Mouse (Mus musculus): ENCODE data around the gene Zfp280d. TPM values are rescaled to one million over a fixed set of nuclear protein-coding genes. Genes with fewer than 3 reads are reported as not detected.

Gene Zfp280d
- total RNA-seq, 2 experiments from 2014 or later = 66.4 to 73.5 TPM

- intact Hi-C loops (cut with DNase I) = no loop called here
- DNase-seq = no peak
Measured at GRCm38 (mm10) chr9:72411746-72412145, 137.1 kb downstream of the Zfp280d start.

Other genes starting within 250 kb of the Zfp280d start
- 10 to 100 TPM; 59.3 to 59.6 TPM for gene Tcf12, start 163.0 kb upstream of the Zfp280d start, total RNA-seq (2021)
- gene Mns1, start 163.2 kb downstream of the Zfp280d start, total RNA-seq (2021) = 1 to 10 TPM; 2.3 TPM
- 10 to 100 TPM; 13.7 to 20.0 TPM for gene Tex9, start 217.4 kb downstream of the Zfp280d start, total RNA-seq (2021)

Data from left cerebral cortex, postnatal 4 days (tissue).